Mouse (Mus musculus) CD4-positive, CD25-positive, alpha-beta regulatory T cell, adult 9 weeks (primary cell): Measurements from ENCODE around the gene Atf6b. TPM values are rescaled to one million over a fixed set of nuclear protein-coding genes. Genes with fewer than 3 reads are reported as not detected.

ENCODE experiments used
- polyA plus RNA-seq: library from polyadenylated mRNA; unstranded; fragments of 100-300 nt; shearing (Covaris generic); gene quantifications from one replicate; pipeline ENCODE4 v1.2.1, GENCODE M21; 2017

Atf6b gene
- polyA plus RNA-seq, result 61.4 TPM

GRCm38 (mm10) chr17:34646906-34647787, at the start of gene Atf6b:
TSS of gene Atf6b (plus strand) at chr17:34647146.

DNA sequence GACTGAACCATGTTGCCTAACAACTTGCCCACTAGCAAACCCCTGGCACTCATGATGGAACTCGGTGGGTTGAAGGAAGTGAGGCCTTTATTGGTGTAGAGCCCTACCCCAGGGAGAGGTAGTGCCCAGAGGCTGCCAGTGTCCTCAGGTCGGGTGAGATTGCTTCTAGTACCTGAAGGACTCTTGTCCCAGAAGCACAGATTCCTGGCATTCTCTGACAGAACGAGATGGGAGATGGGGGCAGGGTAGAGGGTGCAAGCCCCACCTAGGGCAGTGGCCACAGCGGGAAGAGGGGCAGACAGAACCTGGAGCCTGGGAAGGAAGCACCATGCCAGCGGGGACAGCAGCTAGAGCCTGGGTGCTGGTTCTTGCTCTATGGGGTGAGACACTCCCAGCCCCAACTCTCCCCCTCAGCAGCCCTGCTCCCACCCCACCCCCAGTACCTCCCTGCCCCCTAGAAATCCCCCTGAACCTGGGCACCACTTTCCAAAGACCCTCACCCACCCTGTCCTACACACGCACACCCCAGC, 49.3 kb upstream of the Atf6b start, which contains the start of gene Ager:
Gene Ager (plus strand): TSS at position 297 of the 530 bp plus-strand sequence.

GRCm38 (mm10) chr17:34603375-34604060, 43.4 kb upstream of the Atf6b start, which contains the start of gene Rnf5:
TSS of gene Rnf5 (minus strand) at chr17:34603690.

DNA sequence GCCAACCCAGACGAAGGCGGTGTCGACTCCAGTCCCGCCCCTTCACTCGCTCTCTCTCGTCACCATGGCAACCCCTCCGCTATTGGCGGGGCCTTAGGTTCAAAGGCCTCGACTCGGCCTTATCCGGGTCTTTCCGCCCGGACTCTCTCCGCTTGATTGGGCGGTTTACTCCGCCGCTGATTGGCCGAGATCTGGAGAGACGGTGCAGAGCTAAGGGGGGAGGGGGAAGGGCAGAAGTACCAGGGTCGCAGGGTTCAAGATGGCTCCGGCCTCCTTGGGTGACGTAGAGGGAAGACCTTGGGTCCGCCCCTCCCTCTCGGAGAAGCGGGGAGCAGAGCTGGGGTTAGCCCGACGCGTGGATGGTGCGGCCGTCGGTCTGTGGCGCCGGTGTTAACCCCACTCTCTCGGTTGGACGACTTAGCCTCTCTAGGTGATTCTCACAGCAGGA, 42.9 kb upstream of the Atf6b start, which contains the start of gene Agpat1:
Gene Agpat1 (plus strand): TSS at position 202 of the 448 bp plus-strand sequence.

DNA sequence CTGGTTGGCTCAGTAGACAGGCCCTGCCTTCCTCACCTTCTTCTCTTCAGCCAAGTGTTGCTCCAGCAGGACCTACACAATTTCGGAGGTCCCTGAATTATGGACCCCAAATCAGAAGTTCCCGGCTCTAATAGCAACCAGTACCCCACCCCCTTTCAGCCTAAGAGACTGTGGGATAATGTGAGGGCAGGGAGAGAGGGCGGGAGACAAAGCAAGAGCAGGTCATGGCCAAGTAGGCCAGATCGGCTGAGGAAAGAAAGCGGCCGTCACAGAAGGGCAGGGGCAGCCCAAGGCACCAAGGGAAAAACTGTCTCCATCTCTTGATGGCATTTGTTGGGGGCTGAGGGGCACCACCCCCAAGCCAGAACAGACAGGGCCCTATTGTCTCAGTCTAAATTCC, 31.1 kb upstream of the Atf6b start, which contains the start of gene Egfl8:
Gene Egfl8 (minus strand): TSS at position 101 of the 400 bp plus-strand sequence.

GRCm38 (mm10) chr17:34627943-34628643, 18.9 kb upstream of the Atf6b start, which contains the start of gene Ppt2:
TSS of gene Ppt2 (minus strand) at chr17:34628510.

DNA sequence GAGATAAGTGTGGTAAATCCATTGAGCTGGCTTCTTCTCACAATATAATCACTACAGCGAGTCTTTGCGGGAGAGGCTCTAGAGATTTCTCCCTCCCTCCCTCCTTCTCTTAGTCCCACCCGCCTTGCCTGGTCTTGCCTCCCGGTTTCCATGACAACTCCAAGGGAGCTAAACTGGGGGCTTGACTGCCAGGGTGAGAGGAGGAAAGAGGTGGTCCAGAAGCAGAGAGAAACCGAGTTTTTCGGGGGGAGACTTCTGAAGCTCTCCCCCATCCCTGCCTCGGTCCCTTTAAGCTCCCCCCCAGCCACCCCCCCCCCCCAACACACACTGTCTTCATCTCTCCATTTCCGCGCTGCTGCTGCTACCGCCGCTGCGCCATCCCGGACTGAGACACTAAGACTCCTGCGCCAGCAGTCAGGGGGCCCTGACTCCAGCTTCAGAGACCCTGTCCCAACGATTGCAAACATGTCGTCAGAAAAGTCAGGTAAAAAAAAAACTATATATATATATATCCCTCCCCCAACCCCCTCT, 17.7 kb upstream of the Atf6b start, which contains the start of gene Prrt1:
Gene Prrt1 (plus strand): TSS at position 313 of the 531 bp plus-strand sequence.

DNA sequence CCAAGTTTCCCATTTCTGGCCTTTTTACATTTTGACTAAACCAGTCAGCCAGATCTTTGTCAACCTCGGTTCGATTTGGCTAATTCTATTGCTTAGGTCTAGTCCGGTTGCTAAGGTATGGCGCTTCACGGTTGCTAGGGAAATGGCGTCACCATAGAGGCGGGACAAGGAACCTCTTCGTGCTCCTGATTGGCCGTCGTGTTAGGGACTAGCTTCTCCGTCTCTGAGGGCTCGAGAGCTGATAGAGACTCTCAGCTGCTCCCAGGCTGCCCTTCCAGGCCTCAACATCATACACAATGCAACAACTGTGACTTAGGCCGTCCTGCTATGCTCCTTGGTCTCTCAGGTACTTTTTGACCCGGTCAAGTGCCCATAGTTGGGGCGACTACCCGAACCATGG, 2.3 kb upstream of the Atf6b start, which contains the start of gene Fkbpl:
Gene Fkbpl (plus strand): TSS at position 157 of the 400 bp plus-strand sequence.

GRCm38 (mm10) chr17:34670235-34670634, 23.3 kb downstream of the Atf6b start, which contains the start of gene Tnxb:
TSS of gene Tnxb (plus strand) at chr17:34670535.

Other genes with a start within 250 kb of the Atf6b start
- gene BC051142, start 248.3 kb upstream of the Atf6b start, polyA plus RNA-seq, result 2.0 TPM
- not detected for gene Btnl4, start 169.8 kb upstream of the Atf6b start, polyA plus RNA-seq
- gene Btnl6, start 129.8 kb upstream of the Atf6b start, polyA plus RNA-seq, result not detected
- gene Notch4, start 82.9 kb upstream of the Atf6b start, polyA plus RNA-seq, result 0.48 TPM
- gene Gpsm3, start 57.3 kb upstream of the Atf6b start, polyA plus RNA-seq, result 354 TPM
- gene Pbx2, start 55.9 kb upstream of the Atf6b start, polyA plus RNA-seq, result 11.9 TPM
- 4.2 TPM for gene Ager, start 49.3 kb upstream of the Atf6b start, polyA plus RNA-seq
- 114 TPM for gene Rnf5, start 43.5 kb upstream of the Atf6b start, polyA plus RNA-seq
- 25.7 TPM for gene Agpat1, start 42.9 kb upstream of the Atf6b start, polyA plus RNA-seq
- gene Egfl8, start 31.2 kb upstream of the Atf6b start, polyA plus RNA-seq, result 3.9 TPM
- 26.8 TPM for gene Ppt2, start 18.6 kb upstream of the Atf6b start, polyA plus RNA-seq
- 2.9 TPM for gene Prrt1, start 17.6 kb upstream of the Atf6b start, polyA plus RNA-seq
- gene Fkbpl, start 2.4 kb upstream of the Atf6b start, polyA plus RNA-seq, result 6.2 TPM
- not detected for gene Tnxb, start 23.4 kb downstream of the Atf6b start, polyA plus RNA-seq
- 0.07 TPM for gene C4b, start 96.7 kb downstream of the Atf6b start, polyA plus RNA-seq
- gene Cyp21a1, start 157.4 kb downstream of the Atf6b start, polyA plus RNA-seq, result not detected
- 39.7 TPM for gene Stk19, start 189.8 kb downstream of the Atf6b start, polyA plus RNA-seq
- 76.3 TPM for gene Dxo, start 189.9 kb downstream of the Atf6b start, polyA plus RNA-seq
- gene Skiv2l, start 203.1 kb downstream of the Atf6b start, polyA plus RNA-seq, result 143 TPM
- gene Nelfe, start 203.2 kb downstream of the Atf6b start, polyA plus RNA-seq, result 39.1 TPM
- 2.2 TPM for gene Cfb, start 215.4 kb downstream of the Atf6b start, polyA plus RNA-seq
- gene Zbtb12, start 232.3 kb downstream of the Atf6b start, polyA plus RNA-seq, result 0.41 TPM
- not detected for gene Gm20547, start 234.9 kb downstream of the Atf6b start, polyA plus RNA-seq